Mouse (Mus musculus) cortical plate, adult 2 months (tissue): ENCODE measurements around the gene Gm4724. TPM values are rescaled to one million over a fixed set of nuclear protein-coding genes. Genes with fewer than 3 reads are reported as not detected.
"Not testable (repeated sequence)": the region's sequence is repeated elsewhere in the genome, so short reads cannot be mapped to it uniquely, and the experiment has no call there.

Experiments used
- H3K27ac ChIP-seq: fragments of 200-500 bp; 2 replicates; pipeline ENCODE4 v1.5.1; 2012; ENCODE audit warnings: low read length, control low read depth, inconsistent platforms; ENCODE audit not compliant: insufficient read depth
- H3K4me1 ChIP-seq: fragments of 200-500 bp; 2 replicates; pipeline ENCODE4 v1.6.1; 2011; ENCODE audit warnings: low read length; ENCODE audit not compliant: control insufficient read depth, insufficient read depth
- H3K4me3 ChIP-seq: fragments of 200-500 bp; 2 replicates; pipeline ENCODE4 v1.5.1; 2011; ENCODE audit warnings: mild to moderate bottlenecking, low read length, control low read depth; ENCODE audit not compliant: insufficient read depth
- polyA plus RNA-seq: library from polyadenylated mRNA; depleted of rRNA; stranded (reverse); fragments of >200 nt; gene quantifications from 2 replicates; pipeline ENCODE4 v1.2.3, GENCODE M21; 2012; rRNA removed

The Gm4724 gene
- 33.4 and 34.7 TPM in 2 replicates for polyA plus RNA-seq

GRCm38 (mm10) chr2:175435707-175436106 is at the start of gene Gm4724:
Gm4724 (minus strand) TSS chr2:175435807.
- H3K4me3 ChIP-seq, H3K4me1 ChIP-seq, H3K27ac ChIP-seq: not testable (repeated sequence)

GRCm38 (mm10) chr2:175469685-175470084 is 34.1 kb upstream of the Gm4724 start, which contains the start of gene Zfp965:
Zfp965 (plus strand) TSS chr2:175469985.
- not testable (repeated sequence) for H3K27ac ChIP-seq, H3K4me3 ChIP-seq, H3K4me1 ChIP-seq

Other genes with a start within 250 kb of the Gm4724 start
- gene Gm14391, start 228.9 kb downstream of the Gm4724 start, polyA plus RNA-seq, result 15.1 and 16.5 TPM in 2 replicates
- not detected in 2 replicates for gene Gm14440, start 160.7 kb downstream of the Gm4724 start, polyA plus RNA-seq
- 29.1 and 31.4 TPM in 2 replicates for gene Gm4631, start 97.6 kb downstream of the Gm4724 start, polyA plus RNA-seq
- 3.1 and 3.3 TPM in 2 replicates for gene Zfp968, start 63.4 kb downstream of the Gm4724 start, polyA plus RNA-seq
- 3.1 and 3.5 TPM in 2 replicates for gene Zfp965, start 34.2 kb upstream of the Gm4724 start, polyA plus RNA-seq
- gene Gm11007, start 208.2 kb upstream of the Gm4724 start, polyA plus RNA-seq, result not detected in 2 replicates